Mouse (Mus musculus): ENCODE data around the gene Mfsd4a.

Gene Mfsd4a

GRCm38 (mm10) chr1:132065475-132066172 lies 2.2 kb downstream of the Mfsd4a start:
- DNase-seq (ENCODE audit: inconsistent ontology term), result no peak

GRCm38 (mm10) chr1:132065001-132065400 lies 2.9 kb downstream of the Mfsd4a start:
- DNase-seq (ENCODE audit: inconsistent ontology term), result no peak

- no peak for DNase-seq (ENCODE audit: inconsistent ontology term)
Measured at GRCm38 (mm10) chr1:132063096-132063495, 4.8 kb downstream of the Mfsd4a start.

GRCm38 (mm10) chr1:132061750-132062541 lies 5.9 kb downstream of the Mfsd4a start:
- DNase-seq (ENCODE audit: inconsistent ontology term), result no peak

GRCm38 (mm10) chr1:132060036-132060769 lies 7.7 kb downstream of the Mfsd4a start:
- DNase-seq (ENCODE audit: inconsistent ontology term), result no peak

GRCm38 (mm10) chr1:132058558-132058957 lies 9.3 kb downstream of the Mfsd4a start:
- no peak for DNase-seq (ENCODE audit: inconsistent ontology term)

GRCm38 (mm10) chr1:132055054-132055664 lies 12.7 kb downstream of the Mfsd4a start:
- DNase-seq (ENCODE audit: inconsistent ontology term), result no peak

- no peak for DNase-seq (ENCODE audit: inconsistent ontology term)
Measured at GRCm38 (mm10) chr1:132054387-132054786, 13.5 kb downstream of the Mfsd4a start.

- DNase-seq (ENCODE audit: inconsistent ontology term), result no peak
Measured at GRCm38 (mm10) chr1:132051746-132052145, 16.1 kb downstream of the Mfsd4a start.

GRCm38 (mm10) chr1:132046143-132046735 lies 21.6 kb downstream of the Mfsd4a start:
- DNase-seq (ENCODE audit: inconsistent ontology term), result peak; percentile 50

- DNase-seq (ENCODE audit: inconsistent ontology term), result no peak
Measured at GRCm38 (mm10) chr1:132043759-132044158, 24.1 kb downstream of the Mfsd4a start.

GRCm38 (mm10) chr1:132040201-132040621 lies 27.7 kb downstream of the Mfsd4a start:
- peak; percentile 62 for DNase-seq (ENCODE audit: inconsistent ontology term)

GRCm38 (mm10) chr1:132038753-132039152 lies 29.1 kb downstream of the Mfsd4a start:
- DNase-seq (ENCODE audit: inconsistent ontology term), result no peak

- DNase-seq (ENCODE audit: inconsistent ontology term), result no peak
Measured at GRCm38 (mm10) chr1:132037746-132038145, 30.1 kb downstream of the Mfsd4a start.

- no peak for DNase-seq (ENCODE audit: inconsistent ontology term)
Measured at GRCm38 (mm10) chr1:132032172-132032571, 35.7 kb downstream of the Mfsd4a start.

- no peak for DNase-seq (ENCODE audit: inconsistent ontology term)
Measured at GRCm38 (mm10) chr1:132030574-132030973, 37.3 kb downstream of the Mfsd4a start.

GRCm38 (mm10) chr1:132028413-132028812 lies 39.4 kb downstream of the Mfsd4a start:
- no peak for DNase-seq (ENCODE audit: inconsistent ontology term)

GRCm38 (mm10) chr1:132027978-132028377 lies 39.9 kb downstream of the Mfsd4a start:
- no peak for DNase-seq (ENCODE audit: inconsistent ontology term)

- DNase-seq (ENCODE audit: inconsistent ontology term), result no peak
Measured at GRCm38 (mm10) chr1:132026925-132027646, 40.8 kb downstream of the Mfsd4a start.

GRCm38 (mm10) chr1:132022107-132022506 lies 45.8 kb downstream of the Mfsd4a start:
- no peak for DNase-seq (ENCODE audit: inconsistent ontology term)

- DNase-seq (ENCODE audit: inconsistent ontology term), result no peak
Measured at GRCm38 (mm10) chr1:132019876-132020275, 48.0 kb downstream of the Mfsd4a start.
